Mouse (Mus musculus) stomach, postnatal 0 days (tissue): ENCODE measurements around the gene Aurkb.

Experiments used
- CTCF ChIP-seq: IDR thresholded peaks from 2 replicates; pipeline ENCODE4 v1.5.1; 2016; ENCODE audit warnings: antibody characterized with exemption, low read depth, mild to moderate bottlenecking, moderate library complexity
- EP300 ChIP-seq: optimal IDR thresholded peaks from 2 replicates; pipeline ENCODE3; 2016; ENCODE audit warnings: antibody characterized with exemption

- TF ChIP-seq CTCF (no peak), EP300 (no peak)
Observed at GRCm38 (mm10) chr11:69009508-69009907, 35.9 kb upstream of the Aurkb start.
